Mouse (Mus musculus) T-helper 2 cell (primary cell): ENCODE data around the gene Vmac.

Source experiments
- in situ Hi-C: fragments of 300-600 bp; cut with MboI, MseI; formaldehyde crosslinking; loops from one replicate; pipeline ENCODE4 v1.15.1; 2025; ENCODE audit warnings: high pct_unique_total_duplicates

Gene Vmac

GRCm38 (mm10) chr17:56740118-56740787, 22.4 kb upstream of the Vmac start:
- in situ Hi-C loops: no loop called here

DNA sequence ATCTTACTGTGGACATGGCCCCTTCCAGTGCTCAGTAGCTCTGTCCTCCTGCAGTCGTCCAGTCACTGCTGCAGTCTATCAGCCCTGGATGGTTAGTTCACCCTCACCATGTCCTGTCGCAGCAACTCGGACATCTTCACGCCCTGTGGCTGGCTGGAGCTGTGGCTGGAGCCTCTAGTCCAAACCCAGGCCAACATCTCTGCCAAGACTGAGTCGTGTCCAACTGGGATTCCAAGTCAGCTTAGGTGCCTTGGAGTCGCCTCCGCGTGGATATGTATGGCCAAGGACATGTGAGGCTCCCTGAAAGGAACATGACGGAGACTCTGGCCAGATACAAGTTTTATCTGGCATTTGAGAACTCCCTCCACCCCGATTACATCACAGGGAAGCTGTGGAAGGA, 20.4 kb upstream of the Vmac start:
- in situ Hi-C loops: no loop called here

- in situ Hi-C loops: no loop called here
These were observed 18.7 kb upstream of the Vmac start for GRCm38 (mm10) chr17:56736534-56736933.

DNA sequence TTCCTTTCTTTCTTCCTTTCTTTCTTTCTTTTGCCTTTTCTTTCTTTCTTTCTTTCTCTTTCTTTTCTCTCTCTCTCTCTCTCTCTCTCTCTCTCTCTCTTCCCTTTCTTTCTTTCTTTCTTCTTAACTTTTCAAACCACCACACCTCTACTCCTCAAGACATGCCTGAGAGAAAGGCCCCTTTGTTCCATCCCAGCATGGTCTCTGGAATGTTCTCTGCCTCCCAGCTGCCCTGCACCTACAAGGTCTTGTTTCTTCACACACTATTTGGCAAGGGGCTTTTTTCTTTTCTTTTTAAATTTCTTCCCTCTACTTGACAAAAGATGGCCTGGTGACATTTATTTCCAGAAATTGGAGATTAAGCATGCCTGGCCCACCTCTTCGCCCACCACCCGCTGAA, 11.8 kb upstream of the Vmac start:
- in situ Hi-C loops: no loop called here

GRCm38 (mm10) chr17:56729151-56729550, 11.3 kb upstream of the Vmac start:
- in situ Hi-C loops: no loop called here

GRCm38 (mm10) chr17:56728117-56728516, 10.3 kb upstream of the Vmac start:
- in situ Hi-C loops: no loop called here

DNA sequence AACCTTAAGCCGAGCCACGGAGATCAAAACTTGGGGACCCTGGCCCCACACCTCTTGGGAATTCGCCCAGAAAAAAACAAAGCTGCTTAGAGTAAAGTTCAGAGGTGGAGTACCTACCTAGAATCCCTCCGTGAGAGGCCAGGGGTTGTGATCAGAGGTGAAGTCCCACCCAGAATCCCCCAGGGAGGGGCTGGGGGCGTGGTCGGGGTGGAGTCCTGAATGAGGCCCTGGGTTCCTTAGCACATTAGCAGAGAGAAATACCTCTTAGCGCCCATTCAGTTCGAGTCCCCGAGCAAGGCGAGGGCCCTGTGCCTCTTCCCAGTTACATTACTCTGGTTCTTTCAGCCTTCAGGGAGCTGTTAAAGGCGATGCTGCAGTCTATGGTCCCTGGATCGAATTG, 9.8 kb upstream of the Vmac start:
- in situ Hi-C loops: no loop called here

GRCm38 (mm10) chr17:56727029-56727649, 9.3 kb upstream of the Vmac start:
- in situ Hi-C loops: no loop called here

GRCm38 (mm10) chr17:56723419-56724161, 5.8 kb upstream of the Vmac start:
- in situ Hi-C loops: no loop called here

DNA sequence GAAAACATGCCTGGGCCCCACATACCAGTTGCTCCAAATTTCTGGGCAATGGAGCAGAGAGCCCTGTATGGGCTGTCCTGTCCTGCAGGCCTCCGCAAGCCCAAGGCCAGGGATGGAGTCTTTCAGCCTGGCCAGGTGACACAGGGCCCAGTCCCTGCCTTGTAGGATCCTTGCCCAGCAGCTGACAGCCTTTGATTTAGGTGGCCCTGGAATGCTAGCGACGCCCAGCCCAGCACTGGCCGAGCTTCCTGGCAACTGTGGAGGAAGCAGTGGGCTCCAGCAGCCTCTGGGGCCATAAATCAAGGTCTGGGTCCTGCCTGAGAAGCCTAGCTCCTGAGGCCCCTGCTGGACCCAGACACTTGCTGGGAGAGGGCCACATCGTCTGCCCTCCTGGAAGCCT, 4.6 kb upstream of the Vmac start:
- in situ Hi-C loops: no loop called here

GRCm38 (mm10) chr17:56716655-56717362, 1.0 kb downstream of the Vmac start:
- in situ Hi-C loops: loop anchor here (5.0 kb wide), 1 partner anchor 45 kb away; the partner anchor contains the start of gene Dus3l

- in situ Hi-C loops: loop anchor here (5.0 kb wide), 1 partner anchor 46 kb away; the partner anchor contains the start of gene Dus3l
These were observed 1.7 kb downstream of the Vmac start for GRCm38 (mm10) chr17:56715914-56716654.

DNA sequence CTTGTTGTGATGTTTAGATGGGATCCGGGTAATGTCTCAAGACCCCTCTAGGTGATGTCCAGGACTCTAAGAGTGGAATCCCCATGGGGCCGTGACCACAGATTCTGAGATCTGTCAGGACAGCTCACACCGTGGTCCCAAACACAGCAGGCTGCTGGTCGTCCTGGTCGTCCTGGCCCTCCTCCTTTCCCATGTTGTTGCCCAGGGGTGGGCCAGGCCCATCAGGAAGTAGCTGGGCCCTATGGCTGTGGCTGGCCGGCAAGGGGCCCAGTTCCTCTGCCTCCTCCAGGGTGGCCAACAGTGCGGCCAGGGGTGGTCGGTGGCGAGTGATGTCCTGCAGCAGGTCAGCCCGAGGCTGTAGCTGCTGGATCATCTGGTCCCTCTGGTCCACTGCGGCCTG, 2.5 kb downstream of the Vmac start:
- in situ Hi-C loops: loop anchor here (5.0 kb wide), 1 partner anchor 47 kb away; the partner anchor contains the start of gene Dus3l

- in situ Hi-C loops: no loop called here
These were observed 8.1 kb downstream of the Vmac start for GRCm38 (mm10) chr17:56709708-56710107.

DNA sequence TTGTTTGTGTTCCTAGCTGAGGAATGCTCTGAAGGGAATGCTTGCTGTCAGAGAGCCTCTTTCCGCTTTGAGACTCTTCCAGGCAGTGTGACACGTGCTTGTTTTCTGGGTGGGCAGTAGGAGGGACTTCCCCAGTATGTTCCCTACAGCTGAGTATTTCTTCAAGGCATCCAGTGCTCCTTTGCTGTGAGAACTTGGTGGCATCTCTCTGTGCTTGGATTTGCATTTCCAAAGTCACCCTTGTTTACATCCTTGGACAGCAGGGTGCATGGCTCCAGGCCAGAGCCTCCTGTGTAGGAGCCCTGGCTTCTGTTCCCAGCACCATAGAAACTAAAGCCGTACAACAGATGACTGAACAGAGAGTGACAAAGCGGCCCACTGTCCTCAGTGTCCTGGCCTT, 9.1 kb downstream of the Vmac start:
- in situ Hi-C loops: no loop called here

GRCm38 (mm10) chr17:56706515-56706914, 11.3 kb downstream of the Vmac start:
- in situ Hi-C loops: no loop called here

DNA sequence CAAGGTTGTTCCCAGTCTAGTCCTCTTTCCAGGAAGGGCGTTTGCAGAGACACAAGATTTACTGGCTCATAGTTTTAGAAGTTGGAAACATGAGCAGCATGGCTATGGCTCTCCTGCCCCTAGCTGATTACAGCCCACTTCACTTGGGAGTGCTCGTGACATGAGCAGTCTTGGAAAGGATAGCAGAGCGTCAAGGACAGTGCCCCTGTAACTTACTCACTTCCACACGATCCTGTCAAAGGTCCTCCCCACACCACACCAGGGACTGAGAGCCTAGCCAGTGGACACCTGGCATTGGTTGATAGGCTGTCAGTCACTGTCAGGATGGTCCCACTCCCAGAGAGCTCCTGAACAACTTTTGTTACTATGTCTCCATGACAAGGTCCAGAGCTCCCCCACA, 14.8 kb downstream of the Vmac start:
- in situ Hi-C loops: no loop called here

GRCm38 (mm10) chr17:56700451-56700850, 17.4 kb downstream of the Vmac start:
- in situ Hi-C loops: no loop called here

DNA sequence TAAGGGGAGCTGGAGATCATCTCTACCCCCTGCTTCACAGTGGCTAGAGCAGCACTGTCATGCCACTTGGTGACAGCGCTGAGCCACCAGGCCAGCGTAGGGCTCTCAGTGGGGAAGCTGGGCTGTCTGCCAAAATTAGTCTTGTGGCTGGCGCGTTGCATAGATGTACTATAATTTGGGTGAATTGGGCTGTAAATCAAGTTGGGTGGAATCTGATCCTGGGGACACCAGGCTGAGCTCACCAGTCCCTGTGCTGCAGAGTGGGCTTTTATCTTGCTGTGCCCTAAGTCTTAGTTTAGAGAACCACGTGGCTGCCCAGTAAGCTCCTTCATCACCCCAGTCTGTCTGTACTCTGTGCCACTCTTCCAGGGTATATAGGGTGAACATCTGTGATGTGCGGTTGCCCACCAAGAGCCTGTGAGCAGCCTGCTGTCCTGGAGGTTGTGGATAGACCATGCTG, 23.9 kb downstream of the Vmac start:
- in situ Hi-C loops: no loop called here

GRCm38 (mm10) chr17:56693395-56693794, 24.4 kb downstream of the Vmac start:
- in situ Hi-C loops: no loop called here

- in situ Hi-C loops: no loop called here
These were observed 29.1 kb downstream of the Vmac start for GRCm38 (mm10) chr17:56688689-56689088.
